Mouse (Mus musculus): ENCODE measurements at regions not wholly inside any gene's neighbourhood (a gene's known extent, or its start where the extent isn't known, plus 50 kb on each side); places are given as distances from the start of the nearest gene placed in this dataset.
A peak's percentile ranks its signal among the peaks of the same experiment; 100 is the strongest.

- DNase-seq (ENCODE audit: low read depth, low spot score), result no peak
- 89% methylated on average over 17 of the region's 17 CpGs for WGBS
Measured at GRCm38 (mm10) chr2:173930606-173931177, 145.4 kb upstream of the Stx16 start.

GRCm38 (mm10) chr2:173935706-173936105, 140.4 kb upstream of the Stx16 start:
- 83% methylated on average over 5 of the region's 5 CpGs for WGBS
- no peak for DNase-seq (ENCODE audit: low read depth, low spot score)

GRCm38 (mm10) chr2:173937531-173938439, 138.3 kb upstream of the Stx16 start:
- WGBS, result 32% methylated on average over 18 of the region's 18 CpGs

GRCm38 (mm10) chr2:173938440-173938787, 137.7 kb upstream of the Stx16 start:
- DNase-seq (ENCODE audit: low read depth, low spot score), result no peak
- WGBS, result 76% methylated on average over 11 of the region's 11 CpGs

More at GRCm38 (mm10) chr2:173937531-173938439, 138.3 kb upstream of the Stx16 start:
- peak; percentile 6 for DNase-seq (ENCODE audit: low read depth, low spot score)

- DNase-seq (ENCODE audit: low read depth, low spot score), result no peak
- WGBS, result 88% methylated on average over 5 of the region's 5 CpGs
Measured at GRCm38 (mm10) chr2:173945441-173945840, 130.7 kb upstream of the Stx16 start.

- DNase-seq (ENCODE audit: low read depth, low spot score), result no peak
- WGBS, result 93% methylated on average over 5 of the region's 5 CpGs
Measured at GRCm38 (mm10) chr2:173948586-173948985, 127.5 kb upstream of the Stx16 start.

- DNase-seq (ENCODE audit: low read depth, low spot score), result no peak
- WGBS, result 44% methylated on average over 10 of the region's 10 CpGs
Measured at GRCm38 (mm10) chr2:173950164-173950891, 125.8 kb upstream of the Stx16 start.

GRCm38 (mm10) chr2:173966111-173966510, 110.0 kb upstream of the Stx16 start:
- 77% methylated on average over 5 of the region's 5 CpGs for WGBS
- DNase-seq (ENCODE audit: low read depth, low spot score), result no peak

GRCm38 (mm10) chr2:173970789-173971188, 105.3 kb upstream of the Stx16 start:
- 31% methylated on average over 1 of the region's 1 CpGs for WGBS
- DNase-seq (ENCODE audit: low read depth, low spot score), result no peak

- no peak for DNase-seq (ENCODE audit: low read depth, low spot score)
- WGBS, result 27% methylated on average over 4 of the region's 4 CpGs
Measured at GRCm38 (mm10) chr2:173976314-173977053, 99.6 kb upstream of the Stx16 start.

GRCm38 (mm10) chr2:173977236-173978053, 98.7 kb upstream of the Stx16 start:
- DNase-seq (ENCODE audit: low read depth, low spot score), result no peak
- 26% methylated on average over 12 of the region's 12 CpGs for WGBS

GRCm38 (mm10) chr2:173978138-173978765, 97.9 kb upstream of the Stx16 start:
- whole genome bisulfite sequencing, result 26% methylated on average over 13 of the region's 13 CpGs
- DNase-seq (ENCODE audit: low read depth, low spot score), result no peak

GRCm38 (mm10) chr2:173981036-173981435, 95.1 kb upstream of the Stx16 start:
- 69% methylated on average over 9 of the region's 9 CpGs for WGBS
- DNase-seq (ENCODE audit: low read depth, low spot score), result no peak

- 84% methylated on average over 7 of the region's 7 CpGs for WGBS
- DNase-seq (ENCODE audit: low read depth, low spot score), result no peak
Measured at GRCm38 (mm10) chr2:173987516-173987915, 88.6 kb upstream of the Stx16 start.

GRCm38 (mm10) chr2:173987921-173988320, 88.2 kb upstream of the Stx16 start:
- 94% methylated on average over 8 of the region's 8 CpGs for WGBS
- DNase-seq (ENCODE audit: low read depth, low spot score), result no peak

- no peak for DNase-seq (ENCODE audit: low read depth, low spot score)
- 84% methylated on average over 11 of the region's 11 CpGs for WGBS
Measured at GRCm38 (mm10) chr2:173988641-173989336, 87.3 kb upstream of the Stx16 start.

- DNase-seq (ENCODE audit: low read depth, low spot score), result no peak
- 70% methylated on average over 4 of the region's 4 CpGs for WGBS
Measured at GRCm38 (mm10) chr2:173990664-173991063, 85.4 kb upstream of the Stx16 start.

- 87% methylated on average over 15 of the region's 15 CpGs for WGBS
- DNase-seq (ENCODE audit: low read depth, low spot score), result no peak
Measured at GRCm38 (mm10) chr2:173991447-173991846, 84.7 kb upstream of the Stx16 start.

All from large intestine, adult 2 months (tissue).